Mouse (Mus musculus): Measurements from ENCODE around the gene Hsd17b7.

- TF ChIP-seq EP300 (IDR thresholded peaks at IDR 0.05; ENCODE audit: insufficient read depth, low read depth, low read length), result no peak
- no peak for TF ChIP-seq CTCF (IDR thresholded peaks at IDR 0.05; ENCODE audit: low read depth, low read length)
These were observed 8.6 kb upstream of the Hsd17b7 start for GRCm38 (mm10) chr1:169977621-169978020.

Measured in ES-Bruce4 (cell line).